Mouse (Mus musculus): ENCODE measurements around the gene Usp2. TPM values are rescaled to one million over a fixed set of nuclear protein-coding genes. Genes with fewer than 3 reads are reported as not detected.
A peak's percentile ranks its signal among the peaks of the same experiment; 100 is the strongest.
"Not testable (repeated sequence)": the region's sequence is repeated elsewhere in the genome, so short reads cannot be mapped to it uniquely, and the experiment has no call there.

The Usp2 gene
- polyA plus RNA-seq, 1 experiment = 597 TPM

GRCm38 (mm10) chr9:44107110-44107509, 40.3 kb downstream of the Usp2 start, which contains the start of gene C1qtnf5:
Gene C1qtnf5 (plus strand): TSS chr9:44107245.
- Histone ChIP-seq H3K27ac (ENCODE audit: control insufficient read depth, insufficient read depth, low read depth, low read length) (peak within 1 kb of the TSS; percentile 16; the same call in 1 of the 2 replicates), H3K4me1 (ENCODE audit: control insufficient read depth, insufficient read depth, low read length) (peaks cover 26% of the 10 kb centered on the region), H3K4me3 (ENCODE audit: control insufficient read depth, low read depth, low read length) (peak within 1 kb of the TSS; percentile 66), H3K27me3 (ENCODE audit: control insufficient read depth, insufficient read depth, low read length) (no peaks in the 10 kb centered on the region), H3K36me3 (ENCODE audit: control insufficient read depth, insufficient read depth, low read length) (no peaks in the 10 kb centered on the region; the same call in 1 of the 2 replicates)
- TF ChIP-seq CTCF (IDR thresholded peaks at IDR 0.05; ENCODE audit: control insufficient read depth, insufficient read depth, insufficient replicate concordance, low read depth, low read length) (no peak), POLR2A (IDR thresholded peaks at IDR 0.05; ENCODE audit: control insufficient read depth, low read depth, low read length) (no peak)

GRCm38 (mm10) chr9:44107557-44108179, 40.8 kb downstream of the Usp2 start:
- Histone ChIP-seq H3K4me1 (ENCODE audit: control insufficient read depth, insufficient read depth, low read length) (peaks cover 26% of the 10 kb centered on the region), H3K27ac (ENCODE audit: control insufficient read depth, insufficient read depth, low read depth, low read length) (no peak overlapping the region), H3K36me3 (ENCODE audit: control insufficient read depth, insufficient read depth, low read length) (no peaks in the 10 kb centered on the region; the same call in 1 of the 2 replicates), H3K27me3 (ENCODE audit: control insufficient read depth, insufficient read depth, low read length) (no peaks in the 10 kb centered on the region), H3K4me3 (ENCODE audit: control insufficient read depth, low read depth, low read length) (peak overlapping the region; percentile 66)
- no peak for TF ChIP-seq POLR2A (IDR thresholded peaks at IDR 0.05; ENCODE audit: control insufficient read depth, low read depth, low read length)
- peak; percentile 57; the same call in 1 of the 2 replicates for TF ChIP-seq CTCF (IDR thresholded peaks at IDR 0.05; ENCODE audit: control insufficient read depth, insufficient read depth, insufficient replicate concordance, low read depth, low read length)

- H3K27ac ChIP-seq (ENCODE audit: control insufficient read depth, insufficient read depth, low read depth, low read length) = no peak overlapping the region
- TF ChIP-seq POLR2A (IDR thresholded peaks at IDR 0.05; ENCODE audit: control insufficient read depth, low read depth, low read length) (no peak), CTCF (IDR thresholded peaks at IDR 0.05; ENCODE audit: control insufficient read depth, insufficient read depth, insufficient replicate concordance, low read depth, low read length) (no peak)
- peaks cover 26% of the 10 kb centered on the region for H3K4me1 ChIP-seq (ENCODE audit: control insufficient read depth, insufficient read depth, low read length)
- H3K27me3 ChIP-seq (ENCODE audit: control insufficient read depth, insufficient read depth, low read length) = no peaks in the 10 kb centered on the region
- no peaks in the 10 kb centered on the region; the same call in 1 of the 2 replicates for H3K36me3 ChIP-seq (ENCODE audit: control insufficient read depth, insufficient read depth, low read length)
- H3K4me3 ChIP-seq (ENCODE audit: control insufficient read depth, low read depth, low read length) = peak overlapping the region; percentile 37
Observed at GRCm38 (mm10) chr9:44108269-44109055, 41.6 kb downstream of the Usp2 start.

GRCm38 (mm10) chr9:44109360-44110095, 42.7 kb downstream of the Usp2 start:
- peak; percentile 58; the same call in 1 of the 2 replicates for TF ChIP-seq CTCF (IDR thresholded peaks at IDR 0.05; ENCODE audit: control insufficient read depth, insufficient read depth, insufficient replicate concordance, low read depth, low read length)
- no peak for TF ChIP-seq POLR2A (IDR thresholded peaks at IDR 0.05; ENCODE audit: control insufficient read depth, low read depth, low read length)
- Histone ChIP-seq H3K36me3 (ENCODE audit: control insufficient read depth, insufficient read depth, low read length) (no peaks in the 10 kb centered on the region; the same call in 1 of the 2 replicates), H3K27ac (ENCODE audit: control insufficient read depth, insufficient read depth, low read depth, low read length) (no peak overlapping the region), H3K27me3 (ENCODE audit: control insufficient read depth, insufficient read depth, low read length) (no peaks in the 10 kb centered on the region), H3K4me3 (ENCODE audit: control insufficient read depth, low read depth, low read length) (no peak overlapping the region), H3K4me1 (ENCODE audit: control insufficient read depth, insufficient read depth, low read length) (peaks cover 26% of the 10 kb centered on the region)

GRCm38 (mm10) chr9:44111909-44112308, 45.1 kb downstream of the Usp2 start:
- H3K4me1 ChIP-seq (ENCODE audit: control insufficient read depth, insufficient read depth, low read length) = peaks cover 27% of the 10 kb centered on the region
- H3K27me3 ChIP-seq (ENCODE audit: control insufficient read depth, insufficient read depth, low read length); H3K36me3 ChIP-seq (ENCODE audit: control insufficient read depth, insufficient read depth, low read length); H3K4me3 ChIP-seq (ENCODE audit: control insufficient read depth, low read depth, low read length); H3K27ac ChIP-seq (ENCODE audit: control insufficient read depth, insufficient read depth, low read depth, low read length): not testable (repeated sequence)

GRCm38 (mm10) chr9:44113105-44113789, 46.4 kb downstream of the Usp2 start, which contains the start of the genes Gm49380 and Rnf26:
Gene Gm49380 (minus strand): TSS chr9:44113500.
Gene Rnf26 (minus strand): TSS chr9:44113517.
- Histone ChIP-seq H3K27me3 (ENCODE audit: control insufficient read depth, insufficient read depth, low read length) (no peaks in the 10 kb centered on the region), H3K36me3 (ENCODE audit: control insufficient read depth, insufficient read depth, low read length) (no peaks in the 10 kb centered on the region; the same call in 1 of the 2 replicates), H3K27ac (ENCODE audit: control insufficient read depth, insufficient read depth, low read depth, low read length) (peak within 1 kb of the TSS; percentile 73), H3K4me1 (ENCODE audit: control insufficient read depth, insufficient read depth, low read length) (peaks cover 14% of the 10 kb centered on the region), H3K4me3 (ENCODE audit: control insufficient read depth, low read depth, low read length) (peak within 1 kb of the TSS; percentile 89)
- TF ChIP-seq POLR2A (IDR thresholded peaks at IDR 0.05; ENCODE audit: control insufficient read depth, low read depth, low read length) = peak; percentile 78
- no peak for TF ChIP-seq CTCF (IDR thresholded peaks at IDR 0.05; ENCODE audit: control insufficient read depth, insufficient read depth, insufficient replicate concordance, low read depth, low read length)
